Mouse (Mus musculus) heart, postnatal 0 days (tissue): ENCODE data around the gene Tubb2a. TPM values are rescaled to one million over a fixed set of nuclear protein-coding genes. Genes with fewer than 3 reads are reported as not detected.

Experiments used
- ATAC-seq: fragments of 200-750 bp; cut with Nextera tagmentation; 2 replicates; pipeline ENCODE4 v1.8.0; 2017; ENCODE audit warnings: low read depth, moderate number of reproducible peaks, moderate library complexity; ENCODE audit not compliant: insufficient read depth
- DNase-seq: peaks from one replicate; pipeline ENCODE4 v3.0.0-alpha.2; 2016; ENCODE audit warnings: low spot score
- H3K27ac ChIP-seq: fragments of 300-500 bp; sonication (generic); 2 replicates; pipeline ENCODE4 v1.5.1; 2014; ENCODE audit warnings: low read depth, mild to moderate bottlenecking
- H3K27me3 ChIP-seq: fragments of 300-500 bp; sonication (generic); 2 replicates; pipeline ENCODE4 v1.6.1; 2014; ENCODE audit warnings: low read length, mixed read lengths; ENCODE audit not compliant: control insufficient read depth, insufficient read depth
- H3K36me3 ChIP-seq: fragments of 300-500 bp; sonication (generic); replicated peaks from 2 replicates; pipeline ENCODE4 v1.6.1; 2014; ENCODE audit warnings: low read length, mixed read lengths; ENCODE audit not compliant: control insufficient read depth, insufficient read depth
- H3K4me1 ChIP-seq: fragments of 300-500 bp; sonication (generic); 2 replicates; pipeline ENCODE4 v1.6.1; 2014; ENCODE audit warnings: antibody characterized with exemption; ENCODE audit not compliant: control insufficient read depth, insufficient read depth
- H3K4me2 ChIP-seq: fragments of 300-500 bp; sonication (generic); 2 replicates; pipeline ENCODE4 v1.6.1; 2014; ENCODE audit warnings: low read depth, mild to moderate bottlenecking, low read length, moderate library complexity
- H3K4me3 ChIP-seq: fragments of 300-500 bp; sonication (generic); 2 replicates; pipeline ENCODE4 v1.5.1; 2014; ENCODE audit warnings: low read depth, low read length
- H3K9ac ChIP-seq: fragments of 300-500 bp; sonication (generic); replicated peaks from 2 replicates; pipeline ENCODE4 v1.6.1; 2014; ENCODE audit warnings: low read depth, low read length, mixed read lengths
- H3K9me3 ChIP-seq: fragments of 300-500 bp; sonication (generic); replicated peaks from 2 replicates; pipeline ENCODE4 v1.6.1; 2016; ENCODE audit warnings: low read length; ENCODE audit not compliant: control insufficient read depth
- CTCF ChIP-seq: IDR thresholded peaks from 2 replicates; pipeline ENCODE4 v1.5.1; 2016; ENCODE audit warnings: antibody characterized with exemption, control low read depth, low read depth
- EP300 ChIP-seq: IDR thresholded peaks from 2 replicates; pipeline ENCODE4 v1.6.1; 2016; ENCODE audit warnings: antibody characterized with exemption, low read depth
- WGBS: fragments of 180-500 bp; shearing (Covaris S2); extraction: QIAGEN DNeasy Blood & Tissue Kit; methylation state at CpG from one replicate; pipeline ENCODE4 v1.1.7; 2014; 5-methylcytosine and 5-hydroxymethylcytosine counted together
- polyA plus RNA-seq: library from polyadenylated mRNA; unstranded; fragments of >200 nt; fragmentation: Nextera tagmentation; extraction: Ambion mirVana; gene quantifications from 2 replicates; pipeline ENCODE4 v1.2.1, GENCODE M21; 2015
- total RNA-seq: library from RNA; depleted of rRNA; stranded (reverse); fragments of >200 nt; gene quantifications from 2 replicates; pipeline ENCODE4 v1.2.3, GENCODE M21; 2014; ENCODE audit warnings: low replicate concordance

Gene Tubb2a
- total and polyA plus RNA-seq, 2 experiments from 2014 or later: 105 to 291 TPM

DNA sequence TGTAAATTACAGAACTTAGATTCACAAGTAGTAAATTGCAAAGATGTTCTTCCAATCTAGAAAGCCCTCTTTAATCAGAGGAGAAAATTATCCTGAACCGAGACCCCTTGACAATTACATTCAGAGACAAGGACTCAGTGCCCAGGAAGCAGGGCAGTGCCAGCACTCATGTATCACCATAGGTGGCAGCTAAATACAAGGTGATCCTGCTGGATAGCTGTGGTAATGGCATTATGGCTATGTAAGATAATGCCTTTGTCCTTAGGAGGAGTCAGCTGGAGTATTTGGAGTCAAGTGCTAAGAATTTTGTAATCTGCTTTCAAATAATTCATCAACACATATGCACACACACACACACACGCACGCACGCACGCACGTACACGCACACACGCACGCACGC, 23.4 kb upstream of the Tubb2a start:
- H3K27ac ChIP-seq: 0 out of 2 replicates have a peak overlapping the region, but pooled peaks have one; percentile 20

DNA sequence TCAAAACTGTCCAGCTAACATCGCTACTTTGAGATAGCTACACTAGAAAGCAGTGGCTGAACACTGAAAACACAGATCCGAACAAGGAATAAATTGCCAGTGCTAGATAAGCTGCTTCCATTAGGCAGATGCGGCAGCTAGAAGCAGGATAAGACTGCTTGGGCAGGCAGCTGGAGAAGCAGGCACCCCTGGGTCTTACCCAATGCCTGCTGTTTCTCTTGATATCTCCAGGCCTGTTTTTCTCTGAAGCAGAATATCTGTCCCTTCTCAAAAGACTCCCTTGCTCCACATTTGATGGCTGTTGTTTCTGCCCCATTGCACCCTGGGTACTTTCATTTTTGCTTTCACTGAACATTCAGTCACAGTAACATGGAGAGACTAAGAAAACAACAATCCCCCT, 22.9 kb upstream of the Tubb2a start:
- no peaks in the 10 kb centered on the region for H3K9me3 ChIP-seq
- H3K27ac ChIP-seq: no peak overlapping the region
- H3K4me1 ChIP-seq: peaks cover 21% of the 10 kb centered on the region
- TF ChIP-seq CTCF (no peak), EP300 (no peak)
- no peaks in the 10 kb centered on the region for H3K27me3 ChIP-seq
- H3K4me3 ChIP-seq: no peak overlapping the region
- no peaks in the 10 kb centered on the region for H3K36me3 ChIP-seq
- ATAC-seq (no peak), DNase-seq (no peak)
- no peak overlapping the region for H3K4me2 ChIP-seq
- 36% methylated on average over 3 of the region's 3 CpGs for WGBS
- no peak overlapping the region for H3K9ac ChIP-seq

More for the DNA sequence above, 23.4 kb upstream of the Tubb2a start:
- H3K4me3 ChIP-seq: no peak overlapping the region
- WGBS: 90% methylated on average over 10 of the region's 10 CpGs
- no peak overlapping the region for H3K4me2 ChIP-seq
- peaks cover 21% of the 10 kb centered on the region for H3K4me1 ChIP-seq
- H3K27me3 ChIP-seq: no peaks in the 10 kb centered on the region
- no peak overlapping the region for H3K9ac ChIP-seq
- no peaks in the 10 kb centered on the region for H3K36me3 ChIP-seq
- DNase-seq (no peak), ATAC-seq (no peak)
- no peak for TF ChIP-seq EP300
- no peak for TF ChIP-seq CTCF
- H3K9me3 ChIP-seq: no peaks in the 10 kb centered on the region

DNA sequence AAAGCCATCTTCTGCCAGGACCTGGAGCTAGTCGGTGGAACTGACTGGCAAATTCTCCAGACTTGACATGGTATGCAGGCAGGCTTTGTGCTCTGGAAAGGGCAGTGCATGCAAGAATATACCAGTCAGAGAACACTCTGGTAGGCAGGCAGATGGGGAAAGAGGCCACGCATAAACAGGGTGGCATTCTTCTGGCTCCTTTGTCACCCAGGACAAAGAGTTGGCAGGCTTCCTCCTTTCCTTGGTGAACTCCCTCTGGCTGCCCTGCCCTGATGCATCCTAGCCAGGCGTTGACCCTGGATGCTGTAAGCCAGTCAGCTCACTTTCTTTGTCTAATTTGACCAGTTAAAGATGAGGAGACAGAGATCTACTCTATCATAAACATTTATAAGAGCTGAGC, 19.3 kb upstream of the Tubb2a start:
- H3K27me3 ChIP-seq: no peaks in the 10 kb centered on the region
- WGBS: 55% methylated on average over 3 of the region's 3 CpGs
- peak overlapping the region; percentile 82 for H3K27ac ChIP-seq
- peaks cover 27% of the 10 kb centered on the region for H3K4me1 ChIP-seq
- no peak for ATAC-seq
- no peak overlapping the region for H3K4me3 ChIP-seq
- TF ChIP-seq EP300 (no peak), CTCF (no peak)
- H3K9me3 ChIP-seq: no peaks in the 10 kb centered on the region
- H3K36me3 ChIP-seq: no peaks in the 10 kb centered on the region
- no peak overlapping the region for H3K4me2 ChIP-seq
- DNase-seq: no peak
- H3K9ac ChIP-seq: no peak overlapping the region

DNA sequence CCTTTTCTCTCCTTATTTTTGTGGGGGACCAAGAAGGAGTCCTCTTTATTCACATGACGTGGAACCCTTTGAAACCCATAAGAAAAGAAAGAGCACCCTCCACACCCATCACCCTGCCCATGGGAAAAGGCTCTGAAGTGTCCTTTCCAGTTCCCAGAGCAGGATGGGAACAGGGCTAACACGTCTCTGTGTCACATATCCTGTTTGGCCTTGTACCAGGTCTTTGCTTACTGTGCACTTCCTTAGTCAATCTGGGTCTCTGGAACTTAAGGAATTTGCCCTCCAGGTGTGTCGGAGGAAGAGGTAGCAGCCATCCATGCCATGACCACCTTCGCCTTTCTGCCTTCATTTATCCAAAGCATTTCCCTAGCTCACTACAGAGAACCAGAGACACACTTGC, 18.6 kb upstream of the Tubb2a start:
- H3K9me3 ChIP-seq: no peaks in the 10 kb centered on the region
- no peak for TF ChIP-seq EP300
- 0 out of 2 replicates have a peak overlapping the region, but pooled peaks have one; percentile 13 for H3K4me2 ChIP-seq
- peak; percentile 75; the same call in 1 of the 2 replicates for ATAC-seq
- no peak overlapping the region for H3K4me3 ChIP-seq
- H3K36me3 ChIP-seq: no peaks in the 10 kb centered on the region
- H3K27ac ChIP-seq: peak overlapping the region; percentile 82
- H3K27me3 ChIP-seq: no peaks in the 10 kb centered on the region
- peak; percentile 37 for DNase-seq
- WGBS: 57% methylated on average over 4 of the region's 4 CpGs
- H3K4me1 ChIP-seq: peaks cover 27% of the 10 kb centered on the region
- H3K9ac ChIP-seq: no peak overlapping the region

DNA sequence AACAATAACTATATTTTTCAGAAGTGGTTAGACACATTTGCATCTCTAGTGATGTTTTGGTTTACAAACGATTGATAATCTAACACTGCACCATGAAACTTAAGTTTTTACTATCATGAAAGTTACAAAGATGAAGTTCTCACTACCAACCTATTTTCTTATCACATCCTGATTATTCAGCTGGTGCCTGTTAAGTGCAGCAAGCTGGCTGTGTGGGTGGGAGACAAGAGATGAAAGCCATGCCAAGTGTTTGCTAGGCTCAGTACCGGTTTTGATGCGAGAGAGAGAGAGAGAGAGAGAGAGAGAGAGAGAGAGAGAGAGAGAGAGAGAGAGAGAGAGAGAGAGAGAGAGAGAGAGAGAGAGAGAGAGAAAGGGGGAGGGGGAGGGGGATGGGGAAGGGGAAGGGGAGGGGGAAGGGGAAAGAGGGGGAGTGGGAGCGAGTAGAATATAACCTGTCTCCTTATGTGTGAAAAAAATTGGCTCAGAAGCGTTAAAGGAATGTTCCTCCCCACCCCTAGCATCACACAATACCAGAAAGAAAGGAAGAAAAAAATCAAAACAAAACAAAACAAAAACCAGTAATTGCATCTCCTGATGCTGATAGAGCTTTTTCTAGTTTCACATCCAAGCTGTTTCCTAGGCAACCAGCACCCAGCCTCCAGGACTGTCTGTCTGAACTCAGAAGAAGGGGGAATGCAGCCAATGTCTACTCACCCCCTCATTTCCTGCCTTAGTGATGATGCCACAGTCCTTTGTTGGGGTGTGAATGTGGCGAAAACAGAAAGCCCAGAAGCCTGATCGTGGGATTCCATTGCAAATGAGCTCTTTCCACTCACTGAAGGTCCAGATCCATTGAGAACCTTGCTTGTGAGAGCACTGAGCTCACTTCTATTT, 18.0 kb upstream of the Tubb2a start:
- WGBS: 23% methylated on average over 5 of the region's 7 CpGs
- DNase-seq (peak; percentile 79), ATAC-seq (peak; percentile 74)
- Histone ChIP-seq H3K4me3 (no peak overlapping the region), H3K27ac (peak overlapping the region; percentile 82), H3K4me2 (peak overlapping the region; percentile 13; the same call in 1 of the 2 replicates), H3K4me1 (peaks cover 22% of the 10 kb centered on the region), H3K9ac (no peak overlapping the region), H3K9me3 (no peaks in the 10 kb centered on the region), H3K36me3 (no peaks in the 10 kb centered on the region), H3K27me3 (no peaks in the 10 kb centered on the region)
- TF ChIP-seq CTCF (no peak), EP300 (no peak)

DNA sequence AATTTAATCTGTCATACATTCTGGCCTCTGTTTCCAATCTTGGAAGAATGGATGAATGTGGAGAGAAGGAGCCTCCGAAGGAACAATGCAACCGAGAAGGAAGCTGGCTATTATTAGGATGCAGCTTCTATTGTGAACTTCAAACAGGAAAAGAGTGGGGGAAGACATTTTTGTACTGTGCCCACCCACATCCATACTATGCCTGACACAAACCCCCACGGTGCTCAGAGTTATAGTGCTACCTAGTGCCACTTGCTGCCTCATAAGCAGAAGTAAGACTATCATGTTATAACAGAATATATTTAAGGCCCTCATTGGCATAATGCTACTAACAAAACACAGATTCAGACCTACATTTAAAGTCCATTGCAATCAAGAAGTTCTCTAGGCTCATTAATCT, 11.6 kb upstream of the Tubb2a start:
- TF ChIP-seq EP300 (no peak), CTCF (no peak)
- no peak overlapping the region for H3K4me2 ChIP-seq
- no peak overlapping the region for H3K4me3 ChIP-seq
- no peak for ATAC-seq
- no peaks in the 10 kb centered on the region for H3K9me3 ChIP-seq
- 46% methylated on average over 3 of the region's 3 CpGs for WGBS
- no peak overlapping the region for H3K9ac ChIP-seq
- H3K36me3 ChIP-seq: no peaks in the 10 kb centered on the region
- peak overlapping the region; percentile 52; the same call in 1 of the 2 replicates for H3K27ac ChIP-seq
- no peaks in the 10 kb centered on the region for H3K27me3 ChIP-seq
- DNase-seq: no peak
- peaks cover 14% of the 10 kb centered on the region for H3K4me1 ChIP-seq
